Mouse (Mus musculus) liver, embryonic 16.5 days (tissue): ENCODE measurements at regions not wholly inside any gene's neighbourhood (a gene's known extent, or its start where the extent isn't known, plus 50 kb on each side); places are given as distances from the start of the nearest gene placed in this dataset.
"Not testable (repeated sequence)": the region's sequence is repeated elsewhere in the genome, so short reads cannot be mapped to it uniquely, and the experiment has no call there.

Source experiments
- ATAC-seq: fragments of 200-750 bp; cut with Nextera tagmentation; 2 replicates; pipeline ENCODE4 v1.8.0; 2017; ENCODE audit warnings: low read depth, mild to moderate bottlenecking, moderate number of reproducible peaks, moderate library complexity
- H3K27ac ChIP-seq: fragments of 300-500 bp; sonication (generic); 2 replicates; pipeline ENCODE4 v1.5.1; 2014; ENCODE audit warnings: mild to moderate bottlenecking, low read length
- H3K27me3 ChIP-seq: fragments of 300-500 bp; sonication (generic); 2 replicates; pipeline ENCODE4 v1.6.1; 2014; ENCODE audit warnings: low read depth, low read length, mixed read lengths; ENCODE audit not compliant: control insufficient read depth, insufficient read depth
- H3K36me3 ChIP-seq: fragments of 300-500 bp; sonication (generic); 2 replicates; pipeline ENCODE4 v1.6.1; 2014; ENCODE audit warnings: mild to moderate bottlenecking; ENCODE audit not compliant: control insufficient read depth, insufficient read depth
- H3K4me1 ChIP-seq: fragments of 300-500 bp; sonication (generic); 2 replicates; pipeline ENCODE4 v1.6.1; 2014; ENCODE audit warnings: low read depth, low read length, mixed read lengths; ENCODE audit not compliant: control insufficient read depth
- H3K4me2 ChIP-seq: fragments of 300-500 bp; sonication (generic); 2 replicates; pipeline ENCODE4 v1.6.1; 2014; ENCODE audit warnings: low read depth, low read length, mixed read lengths
- H3K4me3 ChIP-seq: fragments of 300-500 bp; sonication (generic); 2 replicates; pipeline ENCODE4 v1.5.1; 2014; ENCODE audit warnings: low read depth, mild to moderate bottlenecking, low read length
- H3K9ac ChIP-seq: fragments of 300-500 bp; sonication (generic); 2 replicates; pipeline ENCODE4 v1.6.1; 2014; ENCODE audit warnings: low read depth, low read length
- H3K9me3 ChIP-seq: fragments of 300-500 bp; sonication (generic); replicated peaks from 2 replicates; pipeline ENCODE4 v1.6.1; 2016; ENCODE audit warnings: low read length; ENCODE audit not compliant: control insufficient read depth
- WGBS: fragments of 180-500 bp; shearing (Covaris S2); extraction: QIAGEN DNeasy Blood & Tissue Kit; methylation state at CpG from one replicate; pipeline ENCODE4 v1.1.7; 2014; ENCODE audit not compliant: insufficient replicate concordance; 5-methylcytosine and 5-hydroxymethylcytosine counted together

GRCm38 (mm10) chr2:18509317-18509716 is 116.7 kb upstream of the Dnajc1 start:
- no peaks in the 10 kb centered on the region for H3K36me3 ChIP-seq
- H3K4me3 ChIP-seq: no peak overlapping the region
- no peak for ATAC-seq
- WGBS: 58% methylated on average over 1 of the region's 1 CpGs
- no peak overlapping the region for H3K9ac ChIP-seq
- H3K9me3 ChIP-seq: no peaks in the 10 kb centered on the region
- no peak overlapping the region for H3K27ac ChIP-seq
- no peaks in the 10 kb centered on the region for H3K27me3 ChIP-seq
- no peaks in the 10 kb centered on the region for H3K4me1 ChIP-seq
- no peak overlapping the region for H3K4me2 ChIP-seq

- H3K4me1 ChIP-seq: no peaks in the 10 kb centered on the region
- no peaks in the 10 kb centered on the region for H3K27me3 ChIP-seq
- no peak overlapping the region for H3K4me3 ChIP-seq
- no peaks in the 10 kb centered on the region for H3K36me3 ChIP-seq
- no peak for ATAC-seq
- H3K27ac ChIP-seq: no peak overlapping the region
- H3K9me3 ChIP-seq: no peaks in the 10 kb centered on the region
- H3K4me2 ChIP-seq: no peak overlapping the region
- H3K9ac ChIP-seq: no peak overlapping the region
- 27% methylated on average over 3 of the region's 3 CpGs for WGBS
These were observed 80.7 kb upstream of the Dnajc1 start for GRCm38 (mm10) chr2:18473361-18473771.

GRCm38 (mm10) chr2:18460901-18461300 is 68.3 kb upstream of the Dnajc1 start:
- no peak overlapping the region for H3K4me2 ChIP-seq
- no peak overlapping the region for H3K4me3 ChIP-seq
- H3K9me3 ChIP-seq: no peaks in the 10 kb centered on the region
- ATAC-seq: no peak
- H3K9ac ChIP-seq: no peak overlapping the region
- WGBS: 74% methylated on average over 4 of the region's 4 CpGs
- no peak overlapping the region for H3K27ac ChIP-seq
- H3K36me3 ChIP-seq: no peaks in the 10 kb centered on the region
- H3K27me3 ChIP-seq: no peaks in the 10 kb centered on the region
- H3K4me1 ChIP-seq: no peaks in the 10 kb centered on the region

- H3K4me2 ChIP-seq, H3K36me3 ChIP-seq, H3K27me3 ChIP-seq, H3K4me1 ChIP-seq, H3K9ac ChIP-seq, H3K27ac ChIP-seq, ATAC-seq, H3K9me3 ChIP-seq, H3K4me3 ChIP-seq: not testable (repeated sequence)
- 61% methylated on average over 3 of the region's 3 CpGs for WGBS
These were observed 67.7 kb upstream of the Dnajc1 start for GRCm38 (mm10) chr2:18460281-18460680.

- H3K9me3 ChIP-seq, H3K4me3 ChIP-seq, H3K27ac ChIP-seq, H3K27me3 ChIP-seq, H3K4me1 ChIP-seq, H3K9ac ChIP-seq, H3K4me2 ChIP-seq, ATAC-seq, H3K36me3 ChIP-seq: not testable (repeated sequence)
- WGBS: 35% methylated on average over 2 of the region's 2 CpGs
These were observed 60.8 kb upstream of the Dnajc1 start for GRCm38 (mm10) chr2:18453426-18453825.

- WGBS: 52% methylated on average over 1 of the region's 1 CpGs
- no peaks in the 10 kb centered on the region for H3K9me3 ChIP-seq
- H3K9ac ChIP-seq: no peak overlapping the region
- ATAC-seq: no peak
- no peak overlapping the region for H3K27ac ChIP-seq
- no peaks in the 10 kb centered on the region for H3K4me1 ChIP-seq
- no peak overlapping the region for H3K4me3 ChIP-seq
- no peak overlapping the region for H3K4me2 ChIP-seq
- no peaks in the 10 kb centered on the region for H3K36me3 ChIP-seq
- H3K27me3 ChIP-seq: no peaks in the 10 kb centered on the region
These were observed 53.2 kb upstream of the Dnajc1 start for GRCm38 (mm10) chr2:18445809-18446208.
